Mouse (Mus musculus) left cerebral cortex, postnatal 4 days (tissue): Measurements from ENCODE around the gene Cope. TPM values are rescaled to one million over a fixed set of nuclear protein-coding genes. Genes with fewer than 3 reads are reported as not detected.
A peak's percentile ranks its signal among the peaks of the same experiment; 100 is the strongest.

Experiments
- DNase-seq: peaks from one replicate; pipeline ENCODE4 v3.0.0-alpha.2; 2022
- intact Hi-C: fragments of 180-260 bp; cut with DNase I; formaldehyde crosslinking; loops from one replicate; pipeline ENCODE4 v1.15.1; 2025
- total RNA-seq, 2 experiments: library from RNA; stranded (reverse); gene quantifications; 2 replicates each; pipeline ENCODE4 v1.2.3; 2021

The Cope gene
- total RNA-seq, 2 experiments from 2014 or later = 110 to 113 TPM

GRCm38 (mm10) chr8:70302901-70303300 lies 583 bp downstream of the Cope start:
- intact Hi-C loops = no loop called here
- DNase-seq = no peak

- peak; percentile 51 for DNase-seq
- intact Hi-C loops = no loop called here
Observed at GRCm38 (mm10) chr8:70309311-70309710, 7.0 kb downstream of the Cope start.

- intact Hi-C loops = no loop called here
- peak; percentile 78 for DNase-seq
Observed at GRCm38 (mm10) chr8:70313399-70313798, 11.1 kb downstream of the Cope start.

GRCm38 (mm10) chr8:70315624-70316510 lies 13.5 kb downstream of the Cope start, which contains the start of gene Cers1:
TSS of gene Cers1 (plus strand) at chr8:70315775.
- DNase-seq = peak; percentile 75
- intact Hi-C loops = no loop called here

GRCm38 (mm10) chr8:70316511-70317504 lies 14.5 kb downstream of the Cope start:
- intact Hi-C loops = no loop called here
- peak; percentile 94 for DNase-seq

- intact Hi-C loops = no loop called here
- no peak for DNase-seq
Observed at GRCm38 (mm10) chr8:70317872-70318271, 15.6 kb downstream of the Cope start.

- intact Hi-C loops = no loop called here
- no peak for DNase-seq
Observed at GRCm38 (mm10) chr8:70323716-70324115, 21.4 kb downstream of the Cope start.

GRCm38 (mm10) chr8:70327512-70327911 lies 25.2 kb downstream of the Cope start:
- DNase-seq = no peak
- intact Hi-C loops = no loop called here

GRCm38 (mm10) chr8:70329124-70329834 lies 27.0 kb downstream of the Cope start, which contains the start of gene Gdf1:
TSS of gene Gdf1 (plus strand) at chr8:70329817.
- DNase-seq = no peak
- intact Hi-C loops = no loop called here

GRCm38 (mm10) chr8:70329835-70330740 lies 27.8 kb downstream of the Cope start:
- DNase-seq = no peak
- intact Hi-C loops = loop anchor here (5.0 kb wide), 1 partner anchor 172 kb away; no protein-coding TSS in a partner anchor

- peak; percentile 71 for DNase-seq
- intact Hi-C loops = loop anchor here (5.0 kb wide), 1 partner anchor 171 kb away; no protein-coding TSS in a partner anchor
Observed at GRCm38 (mm10) chr8:70330741-70331364, 28.5 kb downstream of the Cope start.

- DNase-seq = no peak
- intact Hi-C loops = loop anchor here (5.0 kb wide), 1 partner anchor 171 kb away; no protein-coding TSS in a partner anchor
Observed at GRCm38 (mm10) chr8:70331526-70331925, 29.2 kb downstream of the Cope start.

GRCm38 (mm10) chr8:70332070-70332877 lies 30.0 kb downstream of the Cope start:
- intact Hi-C loops = loop anchor here (5.0 kb wide), 1 partner anchor 170 kb away; no protein-coding TSS in a partner anchor
- peak; percentile 85 for DNase-seq

GRCm38 (mm10) chr8:70332878-70333202 lies 30.5 kb downstream of the Cope start:
- no peak for DNase-seq
- intact Hi-C loops = loop anchor here (5.0 kb wide), 1 partner anchor 169 kb away; no protein-coding TSS in a partner anchor

- intact Hi-C loops = no loop called here
- no peak for DNase-seq
Observed at GRCm38 (mm10) chr8:70338931-70339330, 36.6 kb downstream of the Cope start.

GRCm38 (mm10) chr8:70340659-70341058 lies 38.3 kb downstream of the Cope start:
- intact Hi-C loops = no loop called here
- DNase-seq = no peak

- intact Hi-C loops = no loop called here
- DNase-seq = no peak
Observed at GRCm38 (mm10) chr8:70342007-70342406, 39.7 kb downstream of the Cope start.

- intact Hi-C loops = no loop called here
- no peak for DNase-seq
Observed at GRCm38 (mm10) chr8:70343076-70343475, 40.8 kb downstream of the Cope start.
